ENCODE assay signal across 12 mouse cellular contexts in the genomic region with DNA sequence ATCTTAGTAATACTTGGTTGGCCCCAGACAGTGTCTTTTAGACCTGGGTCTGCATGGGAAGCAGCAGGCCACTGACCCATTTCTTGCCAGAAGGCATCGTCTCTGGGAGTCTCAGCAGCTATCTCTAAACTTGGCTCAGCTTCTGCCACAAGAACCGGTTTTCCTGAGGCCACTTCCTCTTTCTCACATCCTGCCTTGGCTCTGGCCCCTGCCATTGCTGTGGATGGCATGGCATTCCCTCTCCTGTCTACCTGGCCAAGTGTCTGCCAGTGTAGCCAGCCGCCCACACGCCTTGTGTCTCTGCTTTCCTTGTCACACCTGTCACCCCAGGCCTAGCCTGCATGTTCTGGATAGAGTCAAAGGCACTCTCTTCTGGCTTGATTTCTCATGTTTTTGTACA. TPM values are rescaled to one million over a fixed set of nuclear protein-coding genes. Genes with fewer than 3 reads are reported as not detected.
DNase-seq lines count a peak whose midpoint lies in the region; ATAC-seq and TF ChIP-seq lines count a peak whose summit lies in the region.
"Had no signal": no experiment of that assay in that cellular context is flagged by ENCODE, and none has a peak within 500 bp of the region (broad histone marks: within the 10 kb centered on the region; RNA-seq: fewer than 3 reads in every experiment).

No protein-coding gene starts in this region.

- no peak for DNase-seq in cerebellum, postnatal 4 days (ENCODE audit: low spot score in 2 of 2)
- peak; percentile 10 for DNase-seq in left cerebral cortex, postnatal 4 days
- no peak for DNase-seq in left cerebral cortex, adult 9 months (ENCODE audit: low spot score in 2 of 2)
- DNase-seq in cerebellum, adult 8-10 months = peak; percentile 77
- DNase-seq in liver, postnatal 0 days = peak; percentile 15
- DNase-seq in testis, postnatal 10 days (ENCODE audit: low spot score) = no peak
- DNase-seq in testis, postnatal 14 days (ENCODE audit: low spot score) = no peak

- 27% methylated on average over 4 of the region's 4 CpGs for WGBS in liver, postnatal 0 days (ENCODE audit: insufficient replicate concordance)

- H3K4me2 ChIP-seq in liver, postnatal 0 days (ENCODE audit: low read depth, low read length) = no peak overlapping the region
- H3K4me2 ChIP-seq: midbrain, embryonic 12.5 days had no signal

- no peak for TF ChIP-seq CTCF in liver, postnatal 0 days (IDR thresholded peaks at IDR 0.05; ENCODE audit: low read depth)

- intact Hi-C loops in left cerebral cortex, postnatal 4 days (cut with DNase I) = no loop called here

- H3K4me3 ChIP-seq in liver, postnatal 0 days (ENCODE audit: low read depth, low read length) = no peak overlapping the region
- H3K4me3 ChIP-seq: midbrain, embryonic 12.5 days had no signal

- no peak overlapping the region for H3K27ac ChIP-seq in liver, postnatal 0 days (ENCODE audit: low read depth)
- H3K27ac ChIP-seq: midbrain, embryonic 12.5 days had no signal

- H3K9me3 ChIP-seq in liver, postnatal 0 days (ENCODE audit: low read length) = no peaks in the 10 kb centered on the region
- H3K9me3 ChIP-seq: midbrain, embryonic 12.5 days had no signal

- H3K4me1 ChIP-seq in liver, postnatal 0 days (ENCODE audit: insufficient read depth) = no peaks in the 10 kb centered on the region

- TF ChIP-seq EP300 in liver, postnatal 0 days (IDR thresholded peaks at IDR 0.05; ENCODE audit: low read depth) = no peak

- no peak overlapping the region for H3K9ac ChIP-seq in liver, postnatal 0 days (replicated peaks)
- H3K9ac ChIP-seq: midbrain, embryonic 12.5 days had no signal

- H3K27me3 ChIP-seq in liver, postnatal 0 days (ENCODE audit: insufficient read depth, low read length) = no peaks in the 10 kb centered on the region
- H3K27me3 ChIP-seq: midbrain, embryonic 12.5 days had no signal

- no peaks in the 10 kb centered on the region for H3K36me3 ChIP-seq in liver, postnatal 0 days (replicated peaks; ENCODE audit: insufficient read depth, low read length)
- H3K36me3 ChIP-seq: midbrain, embryonic 12.5 days had no signal

- peak; percentile 100 for ATAC-seq in cerebellum, adult (ENCODE audit: insufficient number of reproducible peaks, low FRiP score, low TSS enrichment)
- no peak for ATAC-seq in liver, postnatal 0 days

RNA-seq across cellular contexts. Expression of a gene that starts 17.1 kb away (rescaled TPM):
- not detected for total RNA-seq in left cerebral cortex, postnatal 4 days (2021)
- not detected in 2 replicates for polyA plus RNA-seq in liver, postnatal 0 days (2015; fragmentation: Nextera tagmentation; extraction: Ambion mirVana)
- polyA plus RNA-seq: heart, postnatal 0 days; limb, embryonic 11.5 days; midbrain, embryonic 12.5 days; stomach, embryonic 16.5 days had no signal

Comparison
In these comparisons a context has a peak if more than half of its experiments do, and no peak if none do; other contexts are left out.
1. DNase-seq: peak in left cerebral cortex, postnatal 4 days (single experiment), cerebellum, adult 8-10 months (single experiment) and liver, postnatal 0 days (single experiment); none in cerebellum, postnatal 4 days (0 of 2), left cerebral cortex, adult 9 months (0 of 2), testis, postnatal 10 days (single experiment) and testis, postnatal 14 days (single experiment).